Mouse (Mus musculus): ENCODE data around the gene Grin3b. TPM values are rescaled to one million over a fixed set of nuclear protein-coding genes. Genes with fewer than 3 reads are reported as not detected.

The Grin3b gene
- polyA plus RNA-seq, 1 experiment = 0.30 TPM

- H3K79me2 ChIP-seq (ENCODE audit: control insufficient read depth, insufficient read depth) = no peaks in the 10 kb centered on the region
- H3K36me3 ChIP-seq (ENCODE audit: control insufficient read depth, insufficient read depth) = peaks cover 5% of the 10 kb centered on the region
- no peaks in the 10 kb centered on the region for H3K27me3 ChIP-seq (ENCODE audit: control insufficient read depth, insufficient read depth, insufficient read length)
- no peak overlapping the region for H3K4me3 ChIP-seq (ENCODE audit: insufficient read depth, poor library complexity, severe bottlenecking)
- no peaks in the 10 kb centered on the region for H3K79me3 ChIP-seq (ENCODE audit: low read depth)
- no peak overlapping the region for H3ac ChIP-seq (ENCODE audit: control insufficient read depth, insufficient read length, low read depth)
- TF ChIP-seq CTCF (IDR thresholded peaks at IDR 0.05; ENCODE audit: control insufficient read depth, insufficient read depth, insufficient read length) (no peak), FOSL1 (IDR thresholded peaks at IDR 0.05; ENCODE audit: insufficient read depth, low read length, poor library complexity, severe bottlenecking) (no peak), CEBPB (IDR thresholded peaks at IDR 0.05; ENCODE audit: low read depth) (no peak), MAX (IDR thresholded peaks at IDR 0.05) (no peak), USF1 (IDR thresholded peaks at IDR 0.05; ENCODE audit: low read depth) (no peak), MYOG (IDR thresholded peaks at IDR 0.05; ENCODE audit: control insufficient read depth, extremely low read depth, insufficient read length) (no peak), MYOD1 (IDR thresholded peaks at IDR 0.05; ENCODE audit: control insufficient read depth, insufficient read length, low read depth) (no peak)
Observed at GRCm38 (mm10) chr10:80019471-80020131, 49.1 kb downstream of the Grin3b start.

GRCm38 (mm10) chr10:80020191-80020590 is 49.7 kb downstream of the Grin3b start:
- no peak overlapping the region for H3K4me3 ChIP-seq (ENCODE audit: insufficient read depth, poor library complexity, severe bottlenecking)
- TF ChIP-seq CTCF (IDR thresholded peaks at IDR 0.05; ENCODE audit: control insufficient read depth, insufficient read depth, insufficient read length) (no peak), MYOD1 (IDR thresholded peaks at IDR 0.05; ENCODE audit: control insufficient read depth, insufficient read length, low read depth) (no peak), CEBPB (IDR thresholded peaks at IDR 0.05; ENCODE audit: low read depth) (no peak), USF1 (IDR thresholded peaks at IDR 0.05; ENCODE audit: low read depth) (no peak), FOSL1 (IDR thresholded peaks at IDR 0.05; ENCODE audit: insufficient read depth, low read length, poor library complexity, severe bottlenecking) (no peak), MAX (IDR thresholded peaks at IDR 0.05) (no peak), MYOG (IDR thresholded peaks at IDR 0.05; ENCODE audit: control insufficient read depth, extremely low read depth, insufficient read length) (no peak)

GRCm38 (mm10) chr10:80020603-80021319 is 50.2 kb downstream of the Grin3b start:
- H3K79me2 ChIP-seq (ENCODE audit: control insufficient read depth, insufficient read depth) = no peaks in the 10 kb centered on the region
- no peak overlapping the region for H3K4me3 ChIP-seq (ENCODE audit: insufficient read depth, poor library complexity, severe bottlenecking)
- TF ChIP-seq MAX (IDR thresholded peaks at IDR 0.05) = no peak
- no peak for TF ChIP-seq CTCF (IDR thresholded peaks at IDR 0.05; ENCODE audit: control insufficient read depth, insufficient read depth, insufficient read length)
- no peak for TF ChIP-seq CEBPB (IDR thresholded peaks at IDR 0.05; ENCODE audit: low read depth)
- no peak for TF ChIP-seq FOSL1 (IDR thresholded peaks at IDR 0.05; ENCODE audit: insufficient read depth, low read length, poor library complexity, severe bottlenecking)
- TF ChIP-seq MYOD1 (IDR thresholded peaks at IDR 0.05; ENCODE audit: control insufficient read depth, insufficient read length, low read depth) = no peak
- no peak for TF ChIP-seq MYOG (IDR thresholded peaks at IDR 0.05; ENCODE audit: control insufficient read depth, extremely low read depth, insufficient read length)
- no peak for TF ChIP-seq USF1 (IDR thresholded peaks at IDR 0.05; ENCODE audit: low read depth)
- no peaks in the 10 kb centered on the region for H3K79me3 ChIP-seq (ENCODE audit: low read depth)
- H3K27me3 ChIP-seq (ENCODE audit: control insufficient read depth, insufficient read depth, insufficient read length) = no peaks in the 10 kb centered on the region
- H3K36me3 ChIP-seq (ENCODE audit: control insufficient read depth, insufficient read depth) = no peaks in the 10 kb centered on the region
- no peak overlapping the region for H3ac ChIP-seq (ENCODE audit: control insufficient read depth, insufficient read length, low read depth)

More at GRCm38 (mm10) chr10:80020191-80020590, 49.7 kb downstream of the Grin3b start:
- no peaks in the 10 kb centered on the region for H3K79me2 ChIP-seq (ENCODE audit: control insufficient read depth, insufficient read depth)
- no peak overlapping the region for H3ac ChIP-seq (ENCODE audit: control insufficient read depth, insufficient read length, low read depth)
- peaks cover 4% of the 10 kb centered on the region for H3K36me3 ChIP-seq (ENCODE audit: control insufficient read depth, insufficient read depth)
- H3K79me3 ChIP-seq (ENCODE audit: low read depth) = no peaks in the 10 kb centered on the region
- no peaks in the 10 kb centered on the region for H3K27me3 ChIP-seq (ENCODE audit: control insufficient read depth, insufficient read depth, insufficient read length)

GRCm38 (mm10) chr10:80021320-80021641 is 50.8 kb downstream of the Grin3b start:
- Histone ChIP-seq H3K79me2 (ENCODE audit: control insufficient read depth, insufficient read depth) (no peaks in the 10 kb centered on the region), H3K36me3 (ENCODE audit: control insufficient read depth, insufficient read depth) (no peaks in the 10 kb centered on the region), H3K27me3 (ENCODE audit: control insufficient read depth, insufficient read depth, insufficient read length) (no peaks in the 10 kb centered on the region), H3K79me3 (ENCODE audit: low read depth) (no peaks in the 10 kb centered on the region), H3K4me3 (ENCODE audit: insufficient read depth, poor library complexity, severe bottlenecking) (no peak overlapping the region), H3ac (ENCODE audit: control insufficient read depth, insufficient read length, low read depth) (no peak overlapping the region)
- no peak for TF ChIP-seq FOSL1 (IDR thresholded peaks at IDR 0.05; ENCODE audit: insufficient read depth, low read length, poor library complexity, severe bottlenecking)
- TF ChIP-seq MYOD1 (IDR thresholded peaks at IDR 0.05; ENCODE audit: control insufficient read depth, insufficient read length, low read depth) = no peak
- no peak for TF ChIP-seq CEBPB (IDR thresholded peaks at IDR 0.05; ENCODE audit: low read depth)
- no peak for TF ChIP-seq USF1 (IDR thresholded peaks at IDR 0.05; ENCODE audit: low read depth)
- no peak for TF ChIP-seq MAX (IDR thresholded peaks at IDR 0.05)
- TF ChIP-seq MYOG (IDR thresholded peaks at IDR 0.05; ENCODE audit: control insufficient read depth, extremely low read depth, insufficient read length) = no peak
- TF ChIP-seq CTCF (IDR thresholded peaks at IDR 0.05; ENCODE audit: control insufficient read depth, insufficient read depth, insufficient read length) = no peak

DNA sequence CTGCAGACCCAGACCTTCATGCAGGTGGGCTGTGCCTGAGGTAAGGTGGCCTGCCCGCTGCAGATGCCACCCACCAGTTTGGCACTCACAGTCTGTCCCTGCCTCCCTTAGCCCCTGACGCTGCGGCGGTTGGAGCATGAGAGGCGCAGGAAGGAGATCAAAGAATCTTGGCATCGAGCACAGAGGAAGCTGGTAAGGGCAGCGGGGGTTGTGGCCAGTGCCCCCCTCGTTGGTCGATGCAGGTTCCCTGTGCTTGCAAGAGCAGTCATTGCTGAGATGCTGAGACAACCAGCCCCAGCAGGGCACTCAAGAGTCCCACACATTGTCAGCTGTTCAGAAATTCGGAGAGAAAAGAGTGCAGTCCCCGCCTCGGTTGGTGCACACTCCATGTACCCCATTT is 51.6 kb downstream of the Grin3b start:
- H3K27me3 ChIP-seq (ENCODE audit: control insufficient read depth, insufficient read depth, insufficient read length) = no peaks in the 10 kb centered on the region
- no peaks in the 10 kb centered on the region for H3K36me3 ChIP-seq (ENCODE audit: control insufficient read depth, insufficient read depth)
- no peak overlapping the region for H3ac ChIP-seq (ENCODE audit: control insufficient read depth, insufficient read length, low read depth)
- H3K79me3 ChIP-seq (ENCODE audit: low read depth) = no peaks in the 10 kb centered on the region
- no peaks in the 10 kb centered on the region for H3K79me2 ChIP-seq (ENCODE audit: control insufficient read depth, insufficient read depth)
- TF ChIP-seq FOSL1 (IDR thresholded peaks at IDR 0.05; ENCODE audit: insufficient read depth, low read length, poor library complexity, severe bottlenecking) = no peak
- TF ChIP-seq MYOG (IDR thresholded peaks at IDR 0.05; ENCODE audit: control insufficient read depth, extremely low read depth, insufficient read length) = no peak
- no peak for TF ChIP-seq CTCF (IDR thresholded peaks at IDR 0.05; ENCODE audit: control insufficient read depth, insufficient read depth, insufficient read length)
- TF ChIP-seq MYOD1 (IDR thresholded peaks at IDR 0.05; ENCODE audit: control insufficient read depth, insufficient read length, low read depth) = no peak
- TF ChIP-seq MAX (IDR thresholded peaks at IDR 0.05) = no peak
- no peak for TF ChIP-seq CEBPB (IDR thresholded peaks at IDR 0.05; ENCODE audit: low read depth)
- no peak for TF ChIP-seq USF1 (IDR thresholded peaks at IDR 0.05; ENCODE audit: low read depth)
- no peak overlapping the region for H3K4me3 ChIP-seq (ENCODE audit: insufficient read depth, poor library complexity, severe bottlenecking)
